Mouse (Mus musculus) megakaryocyte progenitor cell, adult 5-6 weeks (primary cell): ENCODE data around the gene Cacna1g. TPM values are rescaled to one million over a fixed set of nuclear protein-coding genes. Genes with fewer than 3 reads are reported as not detected.

Experiments used
- ATAC-seq: replicated peaks from 2 replicates; pipeline ENCODE4 v1.8.0; 2016; ENCODE audit warnings: mild to moderate bottlenecking, moderate TSS enrichment, inconsistent platforms; ENCODE audit not compliant: poor library complexity
- total RNA-seq, 2 experiments: library from RNA; stranded (forward) in 1 of 2; stranded (reverse) in 1 of 2; fragments of 157-497, 149-512 nt in 1 of 2; fragments of 200-1000 nt in 1 of 2; gene quantifications; 2 replicates each; pipeline versions ENCODE4 v1.2.3 to v1.2.4; 2015 to 2017

Cacna1g gene
- total RNA-seq, 2 experiments from 2014 or later: not detected

- no peak for ATAC-seq
These were observed 8.7 kb upstream of the Cacna1g start for GRCm38 (mm10) chr11:94482738-94483137.

- ATAC-seq: no peak
These were observed 8.0 kb upstream of the Cacna1g start for GRCm38 (mm10) chr11:94481963-94482362.

GRCm38 (mm10) chr11:94480382-94480781 lies 6.4 kb upstream of the Cacna1g start:
- no peak for ATAC-seq

GRCm38 (mm10) chr11:94477651-94478050 lies 3.7 kb upstream of the Cacna1g start:
- no peak for ATAC-seq

GRCm38 (mm10) chr11:94475722-94476121 lies 1.7 kb upstream of the Cacna1g start:
- ATAC-seq: no peak

GRCm38 (mm10) chr11:94474544-94474910 lies 529 bp upstream of the Cacna1g start:
- ATAC-seq: no peak

- no peak for ATAC-seq
These were observed 887 bp downstream of the Cacna1g start for GRCm38 (mm10) chr11:94472916-94473706.

- no peak for ATAC-seq
These were observed 1.4 kb downstream of the Cacna1g start for GRCm38 (mm10) chr11:94472585-94472915.

GRCm38 (mm10) chr11:94471740-94472584 lies 2.0 kb downstream of the Cacna1g start:
- no peak for ATAC-seq

- ATAC-seq: no peak
These were observed 3.6 kb downstream of the Cacna1g start for GRCm38 (mm10) chr11:94470391-94470790.

- no peak for ATAC-seq
These were observed 4.6 kb downstream of the Cacna1g start for GRCm38 (mm10) chr11:94469136-94470064.

GRCm38 (mm10) chr11:94468582-94469064 lies 5.4 kb downstream of the Cacna1g start:
- ATAC-seq: no peak

GRCm38 (mm10) chr11:94466333-94466855 lies 7.6 kb downstream of the Cacna1g start:
- ATAC-seq: no peak

- ATAC-seq: no peak
These were observed 9.8 kb downstream of the Cacna1g start for GRCm38 (mm10) chr11:94464170-94464569.

GRCm38 (mm10) chr11:94461856-94462255 lies 12.1 kb downstream of the Cacna1g start:
- ATAC-seq: no peak

GRCm38 (mm10) chr11:94457001-94457400 lies 17.0 kb downstream of the Cacna1g start:
- no peak for ATAC-seq

- ATAC-seq: peak; percentile 90
These were observed 17.7 kb downstream of the Cacna1g start for GRCm38 (mm10) chr11:94456347-94456746.

- peak; percentile 26 for ATAC-seq
These were observed 18.7 kb downstream of the Cacna1g start for GRCm38 (mm10) chr11:94455161-94455820.

- ATAC-seq: no peak
These were observed 19.2 kb downstream of the Cacna1g start for GRCm38 (mm10) chr11:94454756-94455155.
